Mouse (Mus musculus): Measurements from ENCODE around the gene Slc35g3.
"Not testable (repeated sequence)": the region's sequence is repeated elsewhere in the genome, so short reads cannot be mapped to it uniquely, and the experiment has no call there.

Slc35g3 gene

GRCm38 (mm10) chr11:69754701-69755100 is 7.1 kb downstream of the Slc35g3 start:
- peak in 1 of 2 experiments; percentile 66 for DNase-seq (ENCODE audit: low spot score in 2 of 2)

GRCm38 (mm10) chr11:69754233-69754632 is 7.5 kb downstream of the Slc35g3 start:
- no peak for DNase-seq (ENCODE audit: low spot score in 2 of 2)

GRCm38 (mm10) chr11:69752686-69753085 is 9.1 kb downstream of the Slc35g3 start:
- no peak for DNase-seq (ENCODE audit: low spot score in 2 of 2)

- no peak for DNase-seq (ENCODE audit: low spot score in 2 of 2)
Observed at GRCm38 (mm10) chr11:69751635-69752034, 10.1 kb downstream of the Slc35g3 start.

GRCm38 (mm10) chr11:69731408-69731807 is 30.4 kb downstream of the Slc35g3 start:
- not testable (repeated sequence) for DNase-seq (ENCODE audit: low spot score in 2 of 2)

GRCm38 (mm10) chr11:69729063-69729462 is 32.7 kb downstream of the Slc35g3 start:
- peak; percentile 45 to 79 for DNase-seq (ENCODE audit: low spot score in 2 of 2)

- DNase-seq (ENCODE audit: low spot score in 2 of 2) = no peak
Observed at GRCm38 (mm10) chr11:69725951-69726350, 35.8 kb downstream of the Slc35g3 start.

- DNase-seq (ENCODE audit: low spot score in 2 of 2) = no peak
Observed at GRCm38 (mm10) chr11:69723074-69723473, 38.7 kb downstream of the Slc35g3 start.

GRCm38 (mm10) chr11:69720852-69721251 is 40.9 kb downstream of the Slc35g3 start:
- DNase-seq (ENCODE audit: low spot score in 2 of 2) = no peak

- DNase-seq (ENCODE audit: low spot score in 2 of 2) = no peak
Observed at GRCm38 (mm10) chr11:69719423-69719822, 42.3 kb downstream of the Slc35g3 start.

GRCm38 (mm10) chr11:69718661-69719060 is 43.1 kb downstream of the Slc35g3 start:
- DNase-seq (ENCODE audit: low spot score in 2 of 2) = no peak

GRCm38 (mm10) chr11:69716953-69717352 is 44.8 kb downstream of the Slc35g3 start:
- no peak for DNase-seq (ENCODE audit: low spot score in 2 of 2)

GRCm38 (mm10) chr11:69715929-69716328 is 45.8 kb downstream of the Slc35g3 start:
- no peak for DNase-seq (ENCODE audit: low spot score in 2 of 2)

- no peak for DNase-seq (ENCODE audit: low spot score in 2 of 2)
Observed at GRCm38 (mm10) chr11:69715482-69715881, 46.3 kb downstream of the Slc35g3 start.

GRCm38 (mm10) chr11:69714636-69715329 is 47.0 kb downstream of the Slc35g3 start:
- no peak for DNase-seq (ENCODE audit: low spot score in 2 of 2)

GRCm38 (mm10) chr11:69712954-69713672 is 48.7 kb downstream of the Slc35g3 start:
- DNase-seq (ENCODE audit: low spot score in 2 of 2) = no peak

GRCm38 (mm10) chr11:69711082-69711481 is 50.7 kb downstream of the Slc35g3 start:
- DNase-seq (ENCODE audit: low spot score in 2 of 2) = no peak

GRCm38 (mm10) chr11:69710470-69710869 is 51.3 kb downstream of the Slc35g3 start:
- no peak for DNase-seq (ENCODE audit: low spot score in 2 of 2)
